Mouse (Mus musculus): Measurements from ENCODE around the gene Efnb1. TPM values are rescaled to one million over a fixed set of nuclear protein-coding genes. Genes with fewer than 3 reads are reported as not detected.
"Not testable (repeated sequence)": the region's sequence is repeated elsewhere in the genome, so short reads cannot be mapped to it uniquely, and the experiment has no call there.

The Efnb1 gene
- polyA plus RNA-seq (2017; shearing (Covaris generic)) = under 1 TPM; 0.32 to 0.37 TPM

DNA sequence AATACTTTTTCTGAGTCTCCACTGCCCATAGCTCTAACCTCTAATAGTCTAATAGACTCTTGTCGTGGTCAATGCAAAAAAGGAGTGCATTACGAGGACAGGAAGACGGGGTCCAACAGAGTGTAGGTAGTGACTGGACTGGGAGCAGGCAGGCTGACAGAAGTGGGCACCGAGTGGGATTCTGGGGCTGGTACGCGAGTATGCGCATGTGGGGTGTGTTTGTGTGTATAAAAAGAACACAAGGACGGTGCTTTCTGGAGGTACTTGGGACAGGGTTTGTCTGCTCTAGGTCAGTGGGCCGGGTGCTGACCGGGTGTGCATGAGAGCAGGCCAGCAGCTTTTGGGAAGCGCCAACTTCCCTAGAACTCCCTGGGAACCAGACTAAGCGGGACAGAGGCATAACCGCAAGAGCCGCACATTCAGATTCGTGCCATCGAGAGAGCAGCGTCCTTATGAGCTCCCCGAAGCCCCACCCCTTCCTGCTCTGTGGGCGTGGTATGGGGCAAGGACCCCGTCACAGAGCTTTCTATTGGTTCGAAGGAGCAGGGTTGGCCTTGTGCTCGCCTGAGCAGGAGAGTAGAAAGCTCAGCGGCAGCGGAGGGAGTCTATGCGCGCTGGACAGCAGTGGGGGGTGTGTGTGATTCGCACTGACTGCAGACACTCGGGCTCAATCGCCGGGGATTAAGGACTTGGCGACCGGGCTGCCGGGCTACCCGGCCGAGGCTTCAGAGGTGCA lies at the start of gene Efnb1:
Efnb1 (plus strand) TSS at position 608 of the 736 bp plus-strand sequence.
- peak; percentile 90 for ATAC-seq

DNA sequence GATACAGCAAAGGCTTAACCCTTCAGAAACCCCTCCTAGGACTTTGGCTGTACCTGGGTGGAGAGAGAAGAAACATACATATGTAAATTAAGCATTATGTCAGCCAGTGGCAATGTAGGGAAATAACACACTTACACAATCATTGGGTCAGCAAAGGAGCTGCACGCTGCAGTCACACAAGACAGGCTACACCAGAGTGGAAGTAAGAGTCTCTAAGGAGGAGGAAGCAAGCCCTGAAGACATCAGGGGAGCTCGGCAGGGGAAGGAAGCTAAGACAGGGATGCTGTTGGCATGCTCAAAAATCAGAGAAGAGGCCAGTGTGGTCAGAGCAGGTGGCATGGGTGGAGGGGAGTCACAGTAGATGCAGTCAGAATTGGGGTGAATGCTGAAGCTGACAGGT lies 43.2 kb upstream of the Efnb1 start:
- ATAC-seq = no peak

DNA sequence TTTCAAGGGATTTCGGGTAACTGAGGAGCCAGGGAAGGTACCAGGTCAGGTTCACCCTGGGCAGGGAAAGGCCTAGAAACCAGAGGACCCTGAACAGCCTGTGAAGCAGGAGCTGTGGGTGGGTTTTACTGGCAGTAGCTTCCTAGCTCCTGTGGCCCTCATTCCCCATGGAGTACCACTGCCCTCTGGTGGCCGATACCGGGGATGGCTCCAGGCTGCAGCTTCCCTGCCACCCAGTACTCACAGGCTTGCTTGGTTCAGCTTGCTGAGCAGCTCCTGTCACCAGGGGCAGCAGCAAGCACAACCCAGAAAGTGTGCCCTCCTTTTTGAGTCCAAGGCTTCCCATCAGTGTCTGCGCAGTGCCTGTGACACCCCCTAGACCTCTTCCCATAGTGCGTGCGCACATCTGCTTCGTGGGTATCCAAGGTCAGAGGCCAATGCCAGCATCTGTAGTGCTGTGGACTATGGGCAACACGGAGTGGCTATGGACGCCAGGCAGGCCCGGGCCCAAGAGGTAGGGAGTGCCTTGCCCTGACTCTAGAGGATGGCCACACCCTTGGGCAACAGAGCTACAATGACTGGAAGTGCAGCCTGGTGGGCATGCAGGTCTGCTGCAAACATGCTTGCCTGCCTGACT lies 24.7 kb upstream of the Efnb1 start:
- ATAC-seq = not testable (repeated sequence)

DNA sequence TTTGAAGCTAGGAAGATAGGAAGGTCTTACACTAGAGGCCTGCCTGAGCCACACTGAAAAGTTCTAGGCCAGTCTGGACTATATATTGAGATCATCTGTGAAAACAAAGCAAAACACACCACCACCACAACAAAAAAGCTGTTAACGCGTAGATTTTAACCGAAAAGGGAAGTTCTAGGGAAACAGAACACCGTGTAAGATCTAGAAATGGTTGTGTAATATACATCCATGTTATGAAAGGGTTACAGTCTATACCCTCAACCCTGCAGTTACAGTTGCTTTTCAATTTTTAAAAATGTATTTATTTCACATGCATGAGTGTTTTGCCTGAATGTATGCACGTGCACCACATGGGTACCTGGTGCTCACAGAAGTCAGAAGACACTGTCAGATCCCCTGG lies 16.4 kb upstream of the Efnb1 start:
- no peak for ATAC-seq

DNA sequence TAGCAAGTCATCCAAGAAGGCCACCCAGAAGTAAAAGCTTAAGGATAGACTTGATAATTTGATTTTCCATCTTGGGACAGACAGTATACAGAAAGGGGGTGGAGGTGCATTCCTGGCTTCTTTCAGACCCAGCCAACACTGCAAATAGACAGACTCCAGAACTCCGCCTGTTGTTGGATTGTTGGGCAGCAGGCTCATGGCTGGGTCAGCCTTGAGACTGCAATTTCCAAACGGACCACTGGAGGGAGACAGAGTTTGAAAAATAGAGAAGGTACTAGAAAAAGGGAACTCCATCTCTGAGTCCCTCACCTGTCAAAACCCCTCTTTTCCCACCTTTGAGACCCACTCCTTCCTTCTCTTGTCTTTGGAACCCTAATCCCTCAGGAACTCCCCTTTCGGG lies 5.9 kb upstream of the Efnb1 start:
- ATAC-seq = peak; percentile 41

DNA sequence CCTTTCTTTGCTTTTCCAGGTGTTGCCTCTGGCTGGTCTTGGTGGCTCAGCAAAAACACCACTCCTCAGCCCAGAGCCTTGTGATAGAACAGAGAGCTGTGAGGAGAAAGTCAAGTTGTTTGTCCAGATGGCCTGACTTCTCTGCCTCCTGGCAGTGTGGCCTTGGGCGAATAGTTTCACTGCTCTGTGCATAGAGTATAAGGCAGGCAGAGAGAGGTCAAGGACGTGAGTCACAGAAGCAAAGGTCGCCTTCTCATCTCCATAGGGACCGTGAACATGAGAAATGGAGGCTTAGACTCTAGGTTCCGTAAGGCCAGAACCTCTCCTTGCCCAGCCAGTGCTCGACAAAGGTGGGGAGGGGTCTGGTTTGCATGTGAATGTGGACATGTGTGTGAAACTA lies 3.4 kb upstream of the Efnb1 start:
- ATAC-seq = no peak

DNA sequence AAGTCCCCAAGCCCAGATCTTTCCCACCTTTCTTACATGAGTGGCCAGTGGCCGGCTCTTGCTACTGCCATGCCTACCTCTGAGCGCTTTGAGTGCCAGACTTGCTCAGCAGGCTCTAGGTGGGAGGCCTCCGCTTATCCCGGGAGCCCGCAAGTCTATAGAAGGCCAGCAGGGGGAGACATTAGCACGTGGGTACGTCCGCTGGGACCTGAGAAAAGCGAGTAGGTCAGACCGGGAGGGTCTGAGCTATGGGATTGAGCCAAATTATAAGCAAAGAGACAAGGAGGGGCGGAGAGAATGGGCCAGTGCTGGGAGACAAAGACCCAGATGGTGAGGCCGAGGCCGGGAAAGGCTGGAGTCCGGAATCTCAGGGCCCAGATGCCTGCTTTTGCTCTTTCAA lies 1.0 kb upstream of the Efnb1 start:
- ATAC-seq = peak; percentile 61

DNA sequence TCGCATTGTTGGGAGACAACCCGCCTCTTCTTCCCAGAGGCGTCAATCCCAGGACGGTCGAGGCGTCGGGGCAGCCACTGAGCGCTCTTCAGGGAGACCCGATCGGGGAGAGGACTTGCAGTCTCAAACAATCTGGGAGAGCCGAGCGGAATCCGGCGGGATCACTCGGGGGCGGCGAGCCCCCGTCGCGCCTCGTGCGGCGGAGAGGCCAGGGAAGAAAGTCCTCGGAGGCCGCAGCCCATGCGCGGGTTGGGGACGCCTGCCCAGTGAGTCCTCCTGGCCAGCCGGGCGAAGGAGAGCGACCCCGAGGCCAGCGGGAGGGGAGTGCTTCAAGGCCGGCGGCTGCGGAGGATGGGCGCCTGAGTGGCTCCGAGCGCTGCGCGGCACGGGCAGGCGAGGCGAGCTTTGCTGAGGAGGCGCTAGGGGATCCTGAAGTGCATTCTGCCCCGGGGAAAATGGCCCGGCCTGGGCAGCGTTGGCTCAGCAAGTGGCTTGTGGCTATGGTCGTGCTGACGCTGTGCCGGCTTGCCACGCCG lies 569 bp downstream of the Efnb1 start:
- no peak for ATAC-seq

DNA sequence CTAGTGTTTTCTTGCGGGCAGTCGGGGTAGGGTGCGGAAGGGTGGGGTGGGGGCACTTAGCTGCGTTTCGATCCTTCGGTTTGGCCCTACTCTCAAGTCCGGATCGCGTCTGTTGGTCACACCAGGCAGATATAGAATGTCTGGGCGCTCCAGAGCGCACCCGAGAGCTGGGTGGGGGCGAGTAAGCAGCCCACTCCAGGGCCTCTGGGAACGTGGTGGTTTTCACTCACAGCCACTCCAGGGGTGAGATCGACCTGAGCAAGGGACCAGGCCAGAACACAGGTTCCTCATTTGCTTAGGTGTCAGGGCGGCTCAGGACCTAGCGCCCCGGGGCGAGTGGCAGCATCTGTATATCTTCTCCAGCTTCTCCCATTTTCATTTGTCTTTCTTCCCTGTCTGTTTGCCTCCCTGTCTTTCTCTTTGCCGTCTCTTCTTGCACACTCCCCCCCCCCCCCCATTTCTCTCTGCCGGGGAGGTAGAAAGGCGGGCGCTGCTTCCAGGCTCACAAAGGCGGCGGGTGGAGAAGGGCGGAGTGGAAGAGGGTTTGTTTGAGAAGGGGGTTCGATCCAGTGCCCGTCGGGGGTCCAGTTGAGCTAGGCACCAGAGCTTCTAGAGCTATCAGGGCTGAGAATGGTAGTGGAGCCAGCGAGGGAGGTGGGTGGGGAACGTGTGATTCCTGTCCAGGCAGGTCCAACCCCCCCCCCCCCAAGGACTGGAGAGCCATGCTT lies 1.4 kb downstream of the Efnb1 start:
- no peak for ATAC-seq

DNA sequence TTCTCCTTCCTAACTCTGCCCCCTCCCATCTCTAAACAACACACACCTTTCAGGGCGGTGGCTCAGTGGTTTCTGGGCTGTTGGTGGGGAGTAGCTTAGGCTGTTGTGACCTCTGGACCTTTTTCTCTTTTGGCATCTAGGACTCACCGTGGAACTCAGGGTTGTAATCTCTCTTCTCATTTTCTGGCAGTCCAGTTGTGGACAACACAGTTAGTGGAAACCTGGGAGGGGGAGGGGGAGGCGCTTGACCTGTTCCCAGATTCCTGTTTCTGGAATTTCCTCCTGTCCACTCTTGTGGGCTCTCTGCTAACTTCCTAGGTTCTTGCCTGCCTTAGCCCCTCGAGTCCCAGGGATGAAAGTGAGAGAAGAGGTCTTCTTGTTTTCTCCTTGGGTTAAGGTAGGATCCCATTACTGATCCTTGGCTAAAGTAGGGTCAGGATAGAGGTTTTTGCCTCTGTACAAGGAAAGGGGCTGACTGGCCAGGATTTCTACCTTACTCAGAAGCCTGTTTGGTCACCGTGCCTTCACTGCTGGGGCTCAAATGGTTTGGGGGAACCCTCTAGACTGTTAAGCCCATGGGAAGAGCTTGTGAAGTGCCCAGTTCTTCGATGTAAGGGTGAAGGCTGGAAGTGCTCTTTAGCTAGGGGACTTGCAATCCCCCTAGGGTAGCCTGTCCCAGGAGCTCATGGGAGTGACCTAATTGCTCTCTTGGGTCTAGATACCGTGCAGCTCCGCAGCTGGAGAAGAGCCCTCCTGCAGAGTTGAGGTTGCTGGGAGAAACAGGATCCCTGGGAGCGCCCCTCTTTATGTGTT lies 2.2 kb downstream of the Efnb1 start:
- no peak for ATAC-seq

DNA sequence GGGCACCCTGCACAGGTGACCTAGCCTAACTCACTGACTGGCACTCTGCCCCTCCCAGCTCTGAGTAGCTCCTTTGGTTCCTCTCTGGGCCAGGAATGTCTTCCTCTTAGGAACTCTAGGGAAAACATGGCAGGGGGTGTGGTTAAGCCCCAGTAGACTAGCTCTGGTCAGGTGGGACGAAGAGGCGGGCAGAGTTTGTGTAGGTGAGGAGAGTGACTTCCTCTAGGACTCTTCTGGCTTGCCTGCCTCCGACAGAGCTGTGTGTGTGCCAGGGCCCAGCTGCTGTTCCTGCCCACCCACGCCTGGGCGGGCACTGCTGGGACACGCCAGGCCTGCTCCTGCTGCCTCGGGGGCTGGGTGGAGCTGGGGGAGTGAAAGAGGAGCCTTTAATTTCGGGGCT lies 5.1 kb downstream of the Efnb1 start:
- ATAC-seq = no peak

DNA sequence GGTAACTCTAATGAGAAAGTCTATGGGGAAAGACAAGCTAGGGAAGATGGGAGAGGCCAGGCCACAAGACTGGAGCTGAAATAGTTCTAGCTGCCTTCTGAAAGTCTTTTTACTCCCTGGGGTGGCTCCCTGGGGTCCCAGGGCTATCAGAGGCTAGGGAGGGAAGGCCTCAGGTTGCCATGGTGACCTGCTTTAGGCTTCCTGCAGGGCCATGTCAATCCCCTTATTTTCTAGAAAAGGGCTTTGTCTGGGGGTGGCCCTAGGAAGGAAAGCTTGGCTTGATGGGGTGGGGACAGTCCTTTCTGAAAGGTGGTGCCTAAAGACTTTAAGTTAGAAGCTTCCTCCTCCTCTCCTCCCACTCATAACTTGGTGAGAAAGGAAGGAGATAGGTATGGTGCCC lies 6.0 kb downstream of the Efnb1 start:
- ATAC-seq = no peak

DNA sequence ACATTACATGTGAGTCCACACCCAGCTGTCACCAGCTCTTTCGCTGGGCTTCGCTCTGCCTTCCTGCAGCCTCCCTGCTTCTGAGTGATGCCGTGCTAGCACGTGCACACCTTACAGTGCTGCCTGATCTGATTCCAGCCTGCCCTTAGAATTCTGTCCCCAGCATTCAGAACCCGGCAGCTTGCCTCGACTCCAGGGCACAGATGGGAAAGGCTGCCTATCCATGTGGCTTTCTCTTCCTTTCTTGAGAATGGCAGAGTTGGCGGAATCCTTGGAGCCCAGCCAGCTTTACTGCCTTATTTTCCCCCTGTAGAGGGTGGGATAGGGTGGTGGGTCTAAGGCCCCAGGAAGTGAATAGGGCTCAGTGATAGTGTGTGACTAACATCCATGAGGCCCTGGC lies 9.6 kb downstream of the Efnb1 start:
- no peak for ATAC-seq

DNA sequence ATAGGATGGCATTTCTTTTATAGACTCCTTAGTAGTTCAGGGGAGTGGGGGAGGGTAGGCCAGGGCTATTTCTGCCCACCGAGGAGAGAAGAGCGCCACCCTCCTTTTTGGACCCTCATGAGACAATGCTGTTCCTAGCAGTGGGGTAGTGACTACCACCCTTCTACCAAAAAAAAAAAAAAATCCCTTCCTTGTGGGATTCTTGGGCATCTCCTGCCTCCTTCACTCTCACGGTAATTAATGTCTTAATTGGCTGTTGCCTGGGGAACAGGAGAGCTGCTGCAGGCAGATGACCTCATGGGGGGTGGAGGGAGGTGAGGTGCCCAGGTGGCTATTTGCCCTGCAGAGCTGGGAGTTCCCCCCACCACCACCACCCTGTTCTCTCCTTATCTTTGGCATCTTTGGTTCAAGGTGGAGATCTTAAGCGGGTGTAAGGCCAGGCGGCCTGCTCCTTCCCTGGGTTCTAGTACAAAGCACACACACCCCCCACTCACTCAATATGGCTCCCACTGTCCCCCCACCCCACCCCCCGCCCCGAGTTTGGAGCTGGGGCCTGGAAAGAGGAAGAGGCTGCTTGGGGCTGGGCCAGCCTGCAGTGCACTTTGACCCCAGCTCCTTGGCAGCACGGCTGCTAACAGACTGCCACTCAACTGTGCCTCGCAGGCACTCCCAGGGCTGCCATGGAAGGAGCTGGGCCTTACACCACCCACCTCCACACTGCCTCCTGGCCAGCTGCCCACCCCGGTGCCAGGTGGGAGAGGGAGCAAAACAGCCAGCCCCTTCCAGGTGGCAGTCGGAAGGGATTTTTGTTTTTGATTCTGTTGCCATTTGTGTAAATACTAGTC lies 12.4 kb downstream of the Efnb1 start:
- no peak for ATAC-seq

DNA sequence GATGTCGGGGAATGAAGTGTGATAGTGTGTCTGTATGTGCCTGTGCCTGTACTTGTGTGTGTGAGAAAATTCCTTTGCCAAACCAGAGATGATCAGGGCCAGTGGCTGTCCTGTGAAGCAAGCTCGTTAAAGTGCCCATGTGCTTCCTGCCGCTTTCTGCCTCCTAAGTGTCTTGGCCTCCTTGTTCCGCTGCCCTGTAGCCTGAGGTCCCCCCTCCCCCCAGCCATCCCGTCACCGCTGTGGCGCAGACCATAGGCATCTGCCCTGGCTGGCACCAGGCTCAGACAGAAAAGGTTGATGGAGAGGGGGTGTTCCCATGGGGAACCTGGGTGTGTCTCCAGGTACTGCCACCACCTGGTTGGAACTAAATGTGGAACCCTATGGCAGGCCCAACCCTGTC lies 13.1 kb downstream of the Efnb1 start:
- ATAC-seq = no peak

DNA sequence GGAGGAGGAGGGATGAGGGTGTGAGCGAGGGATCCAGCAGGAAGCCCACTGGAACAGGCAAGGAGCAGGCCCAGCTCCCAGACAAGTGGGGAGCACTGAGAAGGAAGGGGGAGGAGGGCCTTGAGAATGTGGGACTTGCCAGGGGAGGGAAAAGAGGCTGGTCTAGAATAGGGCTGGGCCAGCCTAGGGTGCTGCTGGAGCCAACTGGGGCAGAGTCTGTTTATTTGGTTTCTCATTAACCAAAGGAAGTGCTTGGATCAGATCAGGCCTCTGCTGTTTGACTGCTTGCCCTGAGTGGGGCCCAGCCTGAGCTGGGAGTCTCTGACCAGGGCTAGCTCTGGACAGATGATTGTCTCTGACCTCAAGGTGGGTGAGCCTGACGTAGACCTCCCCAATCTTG lies 14.0 kb downstream of the Efnb1 start:
- no peak for ATAC-seq

DNA sequence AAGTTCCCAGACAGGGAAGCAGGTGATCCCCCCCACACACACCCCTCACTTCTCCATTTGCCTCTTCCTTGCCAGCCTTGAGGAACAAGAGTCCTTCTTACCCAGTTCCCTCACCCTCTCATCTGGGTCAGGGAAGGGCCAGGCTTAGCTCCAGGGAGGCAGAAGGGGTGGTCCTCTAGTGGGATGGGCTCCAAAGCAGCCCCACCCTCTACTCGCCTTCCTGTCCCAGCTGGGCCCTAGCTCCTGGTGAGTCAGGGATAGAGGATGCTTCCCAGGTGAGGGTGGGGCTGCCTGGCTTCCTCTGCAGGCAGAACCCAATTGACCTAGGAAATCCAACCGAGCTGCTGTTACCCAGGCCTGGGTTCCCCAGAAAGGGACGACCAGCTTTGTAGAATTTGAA lies 14.8 kb downstream of the Efnb1 start:
- ATAC-seq = no peak

DNA sequence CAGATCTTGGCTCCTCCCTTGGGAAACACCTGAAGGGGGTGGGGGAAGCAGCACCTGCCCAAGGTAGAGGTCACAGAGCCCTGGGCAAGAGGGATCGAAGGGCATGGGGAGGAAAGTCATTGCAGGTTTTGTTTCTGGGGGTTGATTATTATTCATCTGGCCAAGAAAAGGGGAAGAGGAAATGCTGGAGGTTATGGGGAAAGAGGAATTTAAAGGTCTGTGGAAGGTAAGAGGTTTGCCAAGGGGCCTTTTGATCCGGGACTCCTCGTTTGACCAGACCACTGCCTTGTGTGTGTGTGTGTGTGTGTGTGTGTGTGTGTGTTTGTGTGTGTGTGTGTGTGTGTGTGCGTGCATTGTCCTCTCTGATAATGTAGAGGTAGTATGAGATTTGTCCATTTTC lies 15.5 kb downstream of the Efnb1 start:
- no peak for ATAC-seq

DNA sequence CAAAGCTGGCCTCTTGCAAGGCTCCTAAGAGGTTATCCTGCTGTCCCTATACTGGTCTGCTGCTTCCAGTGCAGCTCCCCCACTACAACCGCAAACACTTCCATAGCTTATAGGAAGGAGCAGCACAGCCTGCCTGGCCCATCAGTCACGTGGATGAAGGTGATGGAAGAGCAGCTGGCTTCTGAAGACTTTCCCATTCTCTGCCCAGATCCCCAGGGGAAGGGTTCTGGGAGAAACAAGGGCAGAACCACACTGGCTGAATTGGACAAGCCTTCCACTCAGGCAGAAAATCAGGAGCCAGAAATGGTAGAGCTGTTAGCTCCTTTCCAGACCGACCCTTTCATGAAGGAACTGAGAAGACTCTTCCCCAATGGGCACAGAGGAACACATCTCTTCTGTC lies 16.2 kb downstream of the Efnb1 start:
- no peak for ATAC-seq

DNA sequence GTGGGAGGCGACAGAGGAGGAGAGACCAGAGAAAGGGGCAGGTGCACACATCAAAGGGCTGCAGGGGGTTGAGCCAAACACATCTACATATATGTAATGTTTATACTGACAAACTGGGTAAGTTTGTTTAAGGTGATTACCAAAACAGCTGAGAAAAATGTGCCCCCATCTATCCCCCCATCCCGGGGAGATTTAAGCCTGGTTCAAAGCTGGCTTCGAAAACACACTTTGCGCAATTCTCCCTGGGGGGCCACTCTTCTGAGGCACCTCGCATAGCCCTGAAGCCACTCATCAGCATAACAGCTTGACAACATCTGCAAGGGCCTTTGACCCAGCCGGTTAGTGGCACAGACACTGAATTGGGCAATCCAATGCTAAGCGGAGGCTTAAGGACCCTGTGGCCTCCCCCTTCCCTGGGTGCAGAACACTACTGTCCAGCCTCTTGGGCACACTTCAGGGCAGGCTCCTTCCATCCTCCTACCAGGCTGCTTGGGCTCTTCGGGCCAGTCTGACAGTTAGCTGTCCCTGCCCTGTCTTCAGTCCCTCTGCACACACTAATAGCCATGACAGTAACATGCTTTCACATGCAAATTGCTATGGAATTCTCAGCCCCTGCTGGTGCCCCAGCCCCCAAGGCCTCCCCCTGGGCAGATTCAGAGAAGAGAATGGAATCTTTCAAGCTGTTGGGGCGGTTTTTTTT lies 16.8 kb downstream of the Efnb1 start:
- ATAC-seq = no peak

DNA sequence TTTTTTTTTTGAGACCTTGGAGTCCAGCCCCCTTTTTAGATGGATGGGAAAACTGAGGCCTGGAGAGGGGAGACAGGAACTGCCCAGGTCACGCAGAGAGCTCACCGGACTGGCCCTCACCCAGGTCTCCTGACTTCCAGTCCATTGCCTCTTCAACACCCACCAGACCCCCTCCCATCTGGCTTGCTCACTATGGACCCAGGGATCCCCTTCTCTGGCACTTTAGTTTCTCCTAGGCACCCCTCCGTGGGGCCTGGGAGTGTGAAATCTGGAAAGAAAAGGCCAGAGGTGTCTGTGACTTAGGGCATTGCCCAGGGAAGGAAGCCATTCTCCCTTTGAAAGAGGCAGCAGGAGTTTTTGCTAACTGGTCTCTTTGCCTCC lies 17.3 kb downstream of the Efnb1 start:
- ATAC-seq = no peak
